Mouse (Mus musculus) layer of hippocampus, adult 9-11 months (tissue): ENCODE data around the gene Snrpe.

Source experiments
- DNase-seq: peaks from one replicate; pipeline ENCODE4 v3.0.0; 2022

Gene Snrpe

GRCm38 (mm10) chr1:133609771-133610502 is at the start of gene Snrpe:
Snrpe (minus strand) TSS chr1:133610291.
- DNase-seq: peak; percentile 96

DNA sequence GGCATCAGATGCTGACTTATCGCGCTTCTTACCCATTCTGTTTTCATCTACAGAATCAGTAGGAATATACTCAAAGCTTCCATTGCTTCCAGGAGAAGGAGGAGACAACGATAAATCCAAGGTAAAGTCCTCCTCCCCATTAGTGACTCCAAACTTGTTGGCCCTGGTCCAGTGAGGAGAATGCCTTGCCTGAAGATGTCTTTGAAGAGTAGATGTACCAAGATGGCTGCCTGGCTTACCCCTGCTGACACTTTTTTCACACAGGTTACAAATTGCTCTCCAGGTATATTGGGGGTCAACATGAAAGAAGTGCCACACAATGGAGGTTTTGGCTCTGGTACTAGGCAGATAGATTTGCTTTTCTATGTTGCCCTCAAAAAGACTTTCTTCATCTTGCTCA is 48.8 kb upstream of the Snrpe start:
- no peak for DNase-seq

DNA sequence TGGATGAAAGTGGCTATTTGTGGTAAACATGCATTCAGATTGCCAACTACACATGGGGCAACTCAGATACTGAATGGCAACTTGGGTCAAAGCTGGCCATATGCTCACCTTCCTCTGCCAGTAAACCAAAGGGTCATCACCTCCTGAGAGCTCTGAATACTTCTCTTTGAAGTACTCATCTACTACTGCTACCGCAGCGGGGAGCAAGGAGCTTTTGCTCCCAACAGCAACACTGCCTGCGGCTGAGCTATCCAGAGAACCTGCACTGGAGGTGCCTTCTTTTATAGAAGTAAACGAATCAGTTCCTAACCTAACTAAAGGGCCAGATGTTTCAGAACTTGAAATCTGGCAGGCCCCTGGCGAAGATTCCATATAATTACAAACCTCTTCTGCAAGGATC is 46.7 kb upstream of the Snrpe start:
- no peak for DNase-seq

GRCm38 (mm10) chr1:133653033-133653432 is 42.9 kb upstream of the Snrpe start:
- DNase-seq: no peak

GRCm38 (mm10) chr1:133650288-133651055 is 40.4 kb upstream of the Snrpe start:
- no peak for DNase-seq

DNA sequence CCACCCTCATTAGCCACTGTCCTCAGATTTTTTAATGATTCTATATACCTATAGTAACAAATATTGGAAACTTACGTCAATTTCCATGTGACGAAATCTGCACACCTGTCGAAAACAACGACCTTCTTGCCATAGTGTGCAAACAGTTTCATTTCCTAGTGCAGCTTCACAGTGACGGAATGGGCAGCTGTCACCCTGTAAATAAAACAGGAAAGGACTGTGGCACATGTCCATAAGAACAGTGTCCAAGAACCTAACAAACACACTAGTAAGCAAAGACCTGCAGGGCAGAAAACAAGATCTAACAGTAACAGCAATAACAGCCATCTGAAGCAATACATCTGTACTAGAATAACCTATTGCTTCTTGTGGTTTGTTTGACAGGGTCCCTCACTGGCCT is 35.6 kb upstream of the Snrpe start:
- DNase-seq: no peak

GRCm38 (mm10) chr1:133641163-133641562 is 31.1 kb upstream of the Snrpe start:
- no peak for DNase-seq

- DNase-seq: no peak
These were observed 28.4 kb upstream of the Snrpe start for GRCm38 (mm10) chr1:133638517-133638916.

GRCm38 (mm10) chr1:133632168-133632567 is 22.1 kb upstream of the Snrpe start:
- DNase-seq: no peak

- DNase-seq: no peak
These were observed 15.0 kb upstream of the Snrpe start for GRCm38 (mm10) chr1:133625052-133625451.

- DNase-seq: no peak
These were observed 8.2 kb upstream of the Snrpe start for GRCm38 (mm10) chr1:133618311-133618710.

DNA sequence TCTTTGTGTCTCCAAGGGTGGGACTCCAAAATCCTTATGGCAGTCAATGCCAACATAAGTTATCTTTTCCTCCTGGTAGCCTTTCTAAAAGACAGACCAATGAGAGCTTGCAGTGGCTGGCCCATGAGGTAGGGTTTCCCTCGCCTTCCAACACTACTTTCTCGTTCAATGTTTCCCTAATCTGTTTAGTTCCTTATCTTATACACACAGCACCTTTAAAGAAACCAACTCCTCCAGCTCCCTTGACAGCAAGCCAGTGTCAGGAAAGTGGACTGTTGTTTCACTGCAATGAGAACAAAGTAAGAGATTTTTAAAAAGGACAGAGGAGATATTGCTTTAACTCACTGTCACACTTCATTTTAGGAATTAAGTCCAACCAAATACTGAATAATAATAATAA is 7.8 kb upstream of the Snrpe start:
- no peak for DNase-seq

DNA sequence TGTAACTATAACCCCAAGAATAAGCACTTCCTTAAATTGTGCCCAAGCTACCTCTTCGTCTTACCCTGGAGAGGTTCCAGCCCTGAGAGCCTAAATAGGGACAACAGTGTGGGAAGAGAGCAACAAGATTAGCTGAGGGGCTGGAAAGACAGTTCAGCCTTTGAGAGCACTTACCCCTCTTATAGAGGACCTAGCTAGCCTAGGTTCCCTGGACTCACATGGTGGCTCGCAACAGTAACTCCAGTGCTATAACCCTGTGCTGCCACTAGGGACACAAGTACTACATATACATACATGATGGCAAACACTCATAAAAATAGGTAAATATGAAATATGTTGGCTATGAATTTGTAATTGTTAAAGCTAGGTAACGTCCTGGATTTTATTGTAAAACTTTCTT is 3.7 kb upstream of the Snrpe start:
- DNase-seq: no peak

- DNase-seq: no peak
These were observed 1.3 kb upstream of the Snrpe start for GRCm38 (mm10) chr1:133611436-133611835.

DNA sequence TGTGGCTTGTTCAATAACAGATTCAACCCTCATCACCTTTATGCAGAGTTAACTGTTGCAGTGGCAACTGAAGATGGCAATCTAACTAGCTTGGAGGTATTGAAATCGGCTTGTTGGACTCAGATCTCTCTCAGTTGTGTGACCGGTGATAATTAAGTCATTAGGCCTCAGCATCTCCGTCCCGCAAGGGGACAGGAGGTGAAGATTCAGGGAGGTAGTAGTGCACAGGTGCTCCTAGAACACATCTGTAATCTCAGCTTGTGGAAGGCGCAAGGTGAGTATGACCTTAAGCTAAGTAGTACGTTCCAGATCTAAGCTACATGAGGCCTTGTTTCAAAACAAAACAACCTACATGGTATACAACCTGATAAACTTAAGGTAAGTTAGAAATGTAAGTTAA is 510 bp upstream of the Snrpe start:
- DNase-seq: no peak

DNA sequence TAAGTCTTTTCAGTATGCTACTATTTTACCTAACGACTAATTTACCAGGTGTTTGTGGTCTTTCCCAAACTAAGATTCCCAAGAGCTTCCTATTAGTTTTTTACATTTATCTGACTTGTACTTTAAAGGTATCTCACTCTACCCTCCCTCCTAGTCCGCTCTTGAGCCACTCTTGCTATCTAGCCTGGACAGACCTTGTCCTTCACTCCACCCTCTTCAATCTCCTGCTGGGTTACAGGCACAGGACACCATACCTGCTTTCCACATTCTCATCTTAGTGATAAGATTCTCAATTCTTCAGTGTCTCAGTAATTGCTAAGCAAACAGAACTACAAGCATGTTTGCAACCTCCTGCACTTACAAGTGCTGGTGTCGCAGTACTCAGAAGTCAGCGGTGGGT is 6.9 kb downstream of the Snrpe start:
- DNase-seq: no peak

- DNase-seq: peak; percentile 19
These were observed 13.6 kb downstream of the Snrpe start for GRCm38 (mm10) chr1:133596298-133597007.

- no peak for DNase-seq
These were observed 24.0 kb downstream of the Snrpe start for GRCm38 (mm10) chr1:133585995-133586537.

DNA sequence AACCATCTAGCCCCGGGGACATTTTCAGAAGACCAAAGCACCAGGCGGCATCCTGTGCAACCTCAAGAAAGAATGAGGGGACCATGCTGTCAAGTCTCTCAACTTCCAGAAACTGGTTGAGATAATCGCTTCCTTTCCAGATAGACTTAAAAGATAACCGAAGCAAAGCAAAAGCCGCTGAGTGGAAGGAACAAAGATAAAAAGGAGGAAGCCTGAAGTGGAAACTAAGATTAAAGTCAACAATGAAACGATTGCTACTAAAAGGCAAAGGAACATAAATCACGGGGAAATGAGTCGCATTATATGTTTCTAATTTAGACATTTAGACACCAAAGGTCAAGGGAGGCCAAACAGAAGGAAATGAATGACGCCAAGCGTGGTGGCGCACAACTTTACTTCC is 38.8 kb downstream of the Snrpe start:
- DNase-seq: no peak
